Mouse (Mus musculus): Measurements from ENCODE around the gene Hyal2.

Gene Hyal2

DNA sequence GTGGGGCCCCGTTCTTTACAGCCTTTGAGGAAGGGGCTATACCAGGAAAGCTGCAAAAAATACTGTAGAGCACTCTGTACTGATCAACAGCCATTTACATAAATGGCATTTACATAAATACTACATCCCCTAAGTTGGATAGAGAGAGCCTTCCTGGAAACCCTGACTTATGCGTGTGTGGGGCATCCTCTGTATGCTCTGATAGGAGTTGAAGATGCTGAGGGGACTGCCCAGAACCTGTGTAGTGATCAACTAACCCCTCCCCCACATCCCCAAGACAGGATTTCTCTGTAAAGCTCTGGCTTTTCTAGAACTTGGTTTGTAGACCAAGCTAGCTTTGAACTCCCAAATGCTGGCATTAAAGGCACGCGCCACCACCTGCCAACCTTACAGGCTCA, 41.7 kb downstream of the Hyal2 start:
- DNase-seq (ENCODE audit: low spot score in 2 of 2), result no peak

DNA sequence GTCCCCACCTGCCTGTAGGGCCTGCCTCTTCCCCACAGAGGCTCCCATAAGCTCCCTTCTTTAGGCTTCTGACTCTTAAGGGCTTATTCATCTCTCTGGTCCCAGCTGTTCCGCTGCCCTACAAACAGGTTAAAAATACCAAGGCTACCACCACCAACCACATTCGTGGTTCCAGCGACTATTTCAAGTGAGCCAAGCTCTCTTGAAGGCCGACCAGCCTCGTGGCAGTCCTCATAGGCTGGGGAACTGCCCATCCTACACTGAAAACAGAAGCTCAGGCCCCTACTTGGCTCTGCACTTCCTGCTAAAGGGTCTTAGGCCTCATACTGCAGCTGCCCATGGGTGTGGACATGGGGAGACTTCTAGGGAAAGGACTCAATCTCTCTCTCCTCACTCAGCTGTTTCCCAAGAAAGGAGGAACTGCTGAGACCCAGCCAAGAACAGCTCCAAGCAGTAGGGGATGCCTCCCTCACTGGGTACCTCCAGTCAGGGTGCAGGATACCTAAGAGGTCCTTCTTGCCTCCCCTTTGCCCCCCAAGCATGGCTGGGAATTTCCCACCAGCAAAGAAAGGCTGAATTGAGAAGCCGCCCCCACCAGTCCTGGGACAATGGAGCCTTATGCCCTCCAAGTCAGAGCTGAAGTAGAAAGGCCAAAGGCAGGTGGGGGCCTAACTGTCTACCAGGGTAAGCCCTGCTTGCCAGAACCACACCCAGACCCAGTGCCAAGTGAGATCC, 43.9 kb downstream of the Hyal2 start:
- DNase-seq (ENCODE audit: low spot score in 2 of 2), result no peak

DNA sequence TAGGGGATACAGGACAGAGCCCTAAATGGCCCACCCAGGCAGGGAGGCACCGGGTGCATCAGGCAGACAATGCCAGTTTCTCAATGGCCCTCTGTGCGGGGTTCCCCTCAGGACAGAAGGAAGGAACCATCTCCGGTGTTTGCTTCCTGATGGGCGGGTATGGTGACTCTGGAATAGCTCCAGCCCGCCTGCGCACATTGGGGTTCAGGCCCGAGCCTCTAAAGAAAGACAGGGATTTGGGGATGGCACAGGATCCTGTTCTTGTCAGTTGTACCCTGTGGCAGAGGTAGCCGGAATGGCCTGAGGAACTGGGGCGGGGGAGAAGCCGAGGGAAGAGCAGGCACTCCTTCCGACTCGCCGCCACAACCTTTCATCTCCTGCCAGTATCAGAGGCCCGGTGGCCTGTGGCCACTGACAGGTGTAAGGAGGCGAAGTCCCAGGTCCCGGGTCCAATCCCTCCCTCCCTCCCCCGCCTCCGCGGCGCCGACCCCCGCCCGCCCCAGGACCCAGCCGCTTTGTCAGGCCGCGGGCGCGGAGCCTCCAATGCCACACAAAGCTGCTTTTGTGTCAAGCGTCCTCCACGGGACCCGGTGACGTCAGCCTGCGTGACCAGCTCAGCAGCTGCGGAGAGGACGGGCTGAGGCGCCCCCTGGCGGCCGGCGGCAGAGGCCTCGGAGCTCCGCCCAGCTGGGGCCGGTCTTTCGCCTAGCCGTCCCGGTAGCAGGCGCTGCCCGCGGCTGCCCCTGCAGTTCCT, 44.6 kb downstream of the Hyal2 start:
- peak; percentile 99 to 100 for DNase-seq (ENCODE audit: low spot score in 2 of 2)

DNA sequence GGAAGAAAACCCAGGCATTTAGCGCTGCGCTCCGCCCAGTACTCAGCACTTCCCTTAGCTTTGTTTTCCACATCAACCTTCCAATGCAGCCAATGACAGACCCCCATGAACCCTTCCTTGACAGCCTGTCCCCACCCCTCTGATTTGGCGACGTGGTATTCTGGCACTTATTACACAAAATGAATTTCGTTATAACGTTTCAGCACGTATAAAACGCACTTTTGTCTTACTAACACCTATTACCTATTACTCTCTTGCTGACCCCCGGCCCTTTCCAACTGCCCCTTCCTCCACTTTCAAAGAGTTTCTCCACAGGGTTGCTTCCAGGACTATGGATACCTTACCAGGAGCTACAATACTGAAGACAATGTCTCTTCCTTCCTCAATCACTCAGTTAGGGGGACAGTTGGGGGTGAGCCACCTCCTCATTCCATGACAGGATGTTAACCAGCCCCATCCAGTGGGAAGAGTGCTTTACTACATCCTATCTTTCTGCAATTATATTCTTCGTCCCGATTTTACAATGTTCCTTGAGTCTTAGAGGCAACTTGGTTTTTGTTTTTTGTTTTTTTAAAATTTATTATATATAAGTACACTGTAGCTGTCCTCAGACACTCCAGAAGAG, 45.3 kb downstream of the Hyal2 start:
- DNase-seq (ENCODE audit: low spot score in 2 of 2), result no peak

DNA sequence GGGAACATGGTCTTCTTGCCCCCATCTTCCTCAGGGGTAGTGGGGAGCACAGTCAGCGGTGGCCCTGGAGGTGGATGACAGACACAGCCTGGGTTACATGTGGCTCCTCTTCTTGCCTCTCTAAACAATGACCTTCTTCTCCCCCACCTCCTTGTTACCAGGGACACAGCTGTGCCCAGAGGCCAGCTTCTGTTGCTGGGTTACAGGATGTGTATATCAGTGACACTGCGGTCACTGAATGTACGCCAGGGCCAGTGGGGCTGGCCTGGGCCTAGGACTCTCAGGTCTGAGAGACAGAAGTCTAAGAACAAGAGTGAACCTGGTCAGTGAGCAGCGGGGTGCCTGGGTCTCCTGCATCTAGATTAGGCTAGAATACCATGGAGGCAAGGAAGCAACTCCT, 47.3 kb downstream of the Hyal2 start:
- no peak for DNase-seq (ENCODE audit: low spot score in 2 of 2)

DNA sequence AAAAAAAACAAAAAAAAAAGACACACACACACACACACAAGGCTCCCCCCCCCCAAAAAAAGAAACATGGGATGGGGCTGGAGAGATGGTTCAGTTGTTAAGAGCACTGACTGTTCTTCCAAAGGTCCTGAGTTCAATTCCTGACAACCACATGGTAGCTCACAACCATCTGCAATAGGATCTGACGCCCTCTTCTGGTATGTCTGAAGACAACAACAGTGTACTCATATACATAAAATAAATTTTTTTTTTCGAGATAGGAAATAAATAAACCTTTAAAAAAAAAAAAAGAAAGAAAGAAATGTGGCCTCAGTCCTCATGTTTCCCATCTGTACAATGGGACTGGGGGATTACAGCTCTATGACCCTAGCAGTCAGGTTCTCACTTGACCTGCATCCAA, 49.7 kb downstream of the Hyal2 start:
- DNase-seq (ENCODE audit: low spot score in 2 of 2), result no peak

DNA sequence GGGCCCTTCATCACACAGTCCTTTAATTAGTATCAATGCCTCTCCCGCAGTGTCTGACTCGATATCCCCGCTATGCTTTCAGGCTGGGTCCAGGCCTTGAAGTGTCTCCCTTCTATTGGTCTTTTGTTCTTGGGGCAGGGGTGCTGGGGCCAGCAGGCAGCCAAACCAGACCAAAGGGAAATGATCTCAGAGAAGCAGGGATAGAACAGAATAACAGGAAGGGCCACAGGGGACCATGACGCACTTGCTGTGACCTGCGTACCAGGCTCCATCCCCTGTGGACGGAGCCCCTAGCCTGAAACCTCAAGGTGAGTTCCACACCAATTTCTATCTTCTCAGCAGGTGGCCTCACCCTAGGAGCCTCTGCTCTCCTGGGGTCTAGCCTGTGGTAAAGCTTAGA, 50.4 kb downstream of the Hyal2 start:
- DNase-seq (ENCODE audit: low spot score in 2 of 2), result no peak

DNA sequence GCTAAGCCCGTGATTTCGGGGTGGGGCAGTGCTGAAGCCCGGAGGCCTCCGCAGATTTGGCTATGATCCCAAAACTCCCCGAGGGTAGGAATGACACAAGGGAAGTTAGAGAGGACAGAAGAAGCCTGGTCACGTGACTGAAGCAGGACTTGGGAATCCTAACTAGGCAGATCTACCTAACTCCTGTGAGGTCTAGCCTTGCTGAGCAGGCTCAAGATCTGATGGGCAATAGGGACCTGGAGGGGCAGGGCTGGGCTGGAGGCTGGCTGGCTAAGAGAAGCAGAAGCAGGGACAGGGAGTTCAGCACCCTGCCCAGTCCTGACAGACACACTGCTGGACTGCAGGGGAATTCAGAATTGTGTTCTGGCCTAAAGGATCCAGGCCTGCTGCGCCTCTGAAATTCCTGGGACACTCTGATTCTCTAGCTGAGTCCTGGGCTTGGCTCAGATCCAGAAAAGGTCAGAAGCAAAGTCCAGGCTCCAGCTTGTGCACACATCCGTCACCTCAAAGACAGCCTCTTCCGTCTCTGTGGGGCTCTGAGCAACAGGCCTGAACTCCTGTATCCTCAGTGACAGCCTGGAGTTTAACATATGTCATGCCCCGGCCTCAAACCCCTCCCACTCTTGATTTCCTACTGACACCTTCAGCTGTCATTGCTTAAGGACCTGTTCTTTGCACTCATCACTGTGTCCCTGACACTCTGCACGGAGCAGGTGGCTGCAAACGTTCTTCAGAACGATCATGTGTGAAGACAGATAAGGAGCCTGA, 51.2 kb downstream of the Hyal2 start:
- DNase-seq (ENCODE audit: low spot score in 2 of 2), result no peak

DNA sequence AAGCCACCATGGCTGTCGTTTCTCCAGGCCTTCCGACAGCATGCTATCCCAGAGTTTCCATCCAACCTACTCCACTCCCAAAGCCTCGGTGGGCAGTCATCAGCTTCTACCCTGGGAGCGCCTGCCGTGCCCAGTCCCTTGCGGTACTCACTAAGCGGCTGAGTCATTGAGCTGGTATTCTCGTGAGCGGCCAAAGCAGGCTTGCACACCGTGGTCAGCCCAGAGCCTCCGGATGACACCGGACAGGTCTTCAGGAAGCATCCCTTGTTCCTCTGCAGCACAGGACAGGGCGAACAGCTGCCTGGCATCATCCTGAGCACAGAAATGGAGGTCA, 51.8 kb downstream of the Hyal2 start:
- DNase-seq (ENCODE audit: low spot score in 2 of 2), result no peak

DNA sequence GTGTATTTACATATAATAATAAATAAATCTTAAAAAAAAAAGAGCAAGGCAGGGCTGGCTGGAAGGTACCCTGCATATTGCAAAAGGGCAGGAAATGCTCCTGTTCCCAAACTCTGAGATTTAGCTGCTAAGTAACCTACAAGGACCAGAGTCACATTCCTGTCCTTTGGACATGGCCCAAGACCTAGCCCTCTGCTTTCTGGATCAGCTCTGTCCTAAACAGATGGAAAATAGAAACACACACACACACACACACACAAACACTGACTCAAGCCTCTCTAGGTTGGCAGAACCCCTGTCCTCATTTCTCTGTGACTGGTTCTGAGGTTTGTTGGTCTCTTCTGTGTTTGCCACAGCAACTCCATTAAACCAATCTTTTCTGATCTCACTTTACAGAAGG, 53.2 kb downstream of the Hyal2 start:
- no peak for DNase-seq (ENCODE audit: low spot score in 2 of 2)
